Mouse (Mus musculus) bone marrow, adult 2 months (tissue): Measurements from ENCODE around the gene Itgae. TPM values are rescaled to one million over a fixed set of nuclear protein-coding genes. Genes with fewer than 3 reads are reported as not detected.
"Not testable (repeated sequence)": the region's sequence is repeated elsewhere in the genome, so short reads cannot be mapped to it uniquely, and the experiment has no call there.

Source experiments
- H3K27ac ChIP-seq: fragments of 200-500 bp; 2 replicates; pipeline ENCODE4 v1.5.1; 2012; ENCODE audit warnings: low read depth, mild to moderate bottlenecking, control low read depth, inconsistent platforms, low read length; ENCODE audit not compliant: control insufficient read depth, poor library complexity, insufficient read depth
- H3K4me1 ChIP-seq: fragments of 200-500 bp; 2 replicates; pipeline ENCODE4 v1.6.1; 2011; ENCODE audit warnings: low read length; ENCODE audit not compliant: control insufficient read depth, insufficient read depth
- H3K4me3 ChIP-seq: fragments of 200-500 bp; replicated peaks from 2 replicates; pipeline ENCODE3; 2011; ENCODE audit warnings: mild to moderate bottlenecking, low read depth, low read length, control low read depth; ENCODE audit not compliant: control insufficient read depth
- CTCF ChIP-seq: fragments of 200-500 bp; IDR thresholded peaks from 2 replicates; pipeline ENCODE4 v1.5.1; 2011; ENCODE audit warnings: low read length, control low read depth; ENCODE audit not compliant: control insufficient read depth, insufficient read depth
- POLR2A ChIP-seq: fragments of 200-500 bp; IDR thresholded peaks from 2 replicates; pipeline ENCODE4 v1.6.1; 2011; ENCODE audit warnings: low read depth, mild to moderate bottlenecking, control low read depth, low read length, borderline replicate concordance; ENCODE audit not compliant: control insufficient read depth
- WGBS: fragments of 180-500 bp; shearing (Covaris S2); methylation state at CpG from one replicate; pipeline ENCODE4 v1.1.7; 2018; 5-methylcytosine and 5-hydroxymethylcytosine counted together
- polyA plus RNA-seq: library from polyadenylated mRNA; stranded (reverse); fragments of >200 nt; gene quantifications from 2 replicates; pipeline ENCODE4 v1.2.4, GENCODE M21; 2011; ENCODE audit warnings: low replicate concordance; ENCODE audit not compliant: missing spikeins, insufficient read depth, insufficient read length

Gene Itgae
- polyA plus RNA-seq, 1 experiment, result 1.2 TPM

- TF ChIP-seq POLR2A, result no peak
- TF ChIP-seq CTCF, result no peak
- no peaks in the 10 kb centered on the region; the same call in 1 of the 2 replicates for H3K4me1 ChIP-seq
- H3K27ac ChIP-seq, result no peak overlapping the region
- H3K4me3 ChIP-seq, result no peak overlapping the region
- 69% methylated on average over 14 of the region's 14 CpGs for WGBS
Observed at GRCm38 (mm10) chr11:73099976-73100750, 9.8 kb downstream of the Itgae start.

GRCm38 (mm10) chr11:73101308-73101707 lies 10.9 kb downstream of the Itgae start:
- no peak for TF ChIP-seq POLR2A
- no peak for TF ChIP-seq CTCF
- H3K27ac ChIP-seq, result no peak overlapping the region
- H3K4me1 ChIP-seq, result no peaks in the 10 kb centered on the region; the same call in 1 of the 2 replicates
- WGBS, result 31% methylated on average over 4 of the region's 4 CpGs
- H3K4me3 ChIP-seq, result no peak overlapping the region

GRCm38 (mm10) chr11:73105246-73105645 lies 14.9 kb downstream of the Itgae start:
- 24% methylated on average over 3 of the region's 3 CpGs for WGBS
- no peak overlapping the region for H3K4me3 ChIP-seq
- no peak overlapping the region for H3K27ac ChIP-seq
- no peaks in the 10 kb centered on the region; the same call in 1 of the 2 replicates for H3K4me1 ChIP-seq
- TF ChIP-seq CTCF (no peak), POLR2A (no peak)

- not testable (repeated sequence) for H3K4me3 ChIP-seq, H3K27ac ChIP-seq, H3K4me1 ChIP-seq
- 39% methylated on average over 3 of the region's 3 CpGs for WGBS
Observed at GRCm38 (mm10) chr11:73107358-73107757, 17.0 kb downstream of the Itgae start.

- no peak for TF ChIP-seq CTCF
- TF ChIP-seq POLR2A, result no peak
- Histone ChIP-seq H3K4me3 (no peak overlapping the region), H3K27ac (no peak overlapping the region), H3K4me1 (no peaks in the 10 kb centered on the region)
- 17% methylated on average over 5 of the region's 5 CpGs for WGBS
Observed at GRCm38 (mm10) chr11:73108195-73108897, 18.0 kb downstream of the Itgae start.

- Histone ChIP-seq H3K27ac (no peak overlapping the region), H3K4me1 (no peaks in the 10 kb centered on the region), H3K4me3 (no peak overlapping the region)
- WGBS, result 57% methylated on average over 14 of the region's 14 CpGs
- no peak for TF ChIP-seq CTCF
- TF ChIP-seq POLR2A, result no peak
Observed at GRCm38 (mm10) chr11:73108898-73109625, 18.7 kb downstream of the Itgae start.

GRCm38 (mm10) chr11:73109941-73110340 lies 19.6 kb downstream of the Itgae start:
- TF ChIP-seq CTCF (no peak), POLR2A (no peak)
- Histone ChIP-seq H3K4me3 (no peak overlapping the region), H3K27ac (no peak overlapping the region), H3K4me1 (no peaks in the 10 kb centered on the region)
- WGBS, result 86% methylated on average over 3 of the region's 3 CpGs

GRCm38 (mm10) chr11:73111414-73111813 lies 21.0 kb downstream of the Itgae start:
- 85% methylated on average over 6 of the region's 6 CpGs for WGBS
- H3K4me1 ChIP-seq, result no peaks in the 10 kb centered on the region

More at GRCm38 (mm10) chr11:73111414-73111813, 21.0 kb downstream of the Itgae start:
- H3K4me3 ChIP-seq, result no peak overlapping the region
- no peak overlapping the region for H3K27ac ChIP-seq
- TF ChIP-seq POLR2A (no peak), CTCF (no peak)
